Mouse (Mus musculus) heart, embryonic 10.5 days (tissue): Measurements from ENCODE around the gene Gapdh. TPM values are rescaled to one million over a fixed set of nuclear protein-coding genes. Genes with fewer than 3 reads are reported as not detected.
"Not testable (repeated sequence)": the region's sequence is repeated elsewhere in the genome, so short reads cannot be mapped to it uniquely, and the experiment has no call there.

Source experiments
- DNase-seq: peaks from one replicate; pipeline ENCODE4 v3.0.0-alpha.2; 2017; ENCODE audit warnings: low spot score
- H3K27ac ChIP-seq: fragments of 300-500 bp; sonication (generic); 2 replicates; pipeline ENCODE4 v1.5.1; 2016; ENCODE audit warnings: mild to moderate bottlenecking
- H3K27me3 ChIP-seq: fragments of 300-500 bp; sonication (generic); 2 replicates; pipeline ENCODE4 v1.6.1; 2016; ENCODE audit warnings: mild to moderate bottlenecking; ENCODE audit not compliant: poor library complexity, insufficient read depth, severe bottlenecking
- H3K36me3 ChIP-seq: fragments of 300-500 bp; sonication (generic); 2 replicates; pipeline ENCODE4 v1.6.1; 2016; ENCODE audit warnings: mild to moderate bottlenecking, moderate library complexity
- H3K4me1 ChIP-seq: fragments of 300-500 bp; sonication (generic); 2 replicates; pipeline ENCODE4 v1.6.1; 2016; ENCODE audit warnings: mild to moderate bottlenecking
- H3K4me3 ChIP-seq: fragments of 300-500 bp; sonication (generic); 2 replicates; pipeline ENCODE4 v1.5.1; 2016; ENCODE audit warnings: mild to moderate bottlenecking, moderate library complexity
- H3K9me3 ChIP-seq: fragments of 300-500 bp; sonication (generic); 2 replicates; pipeline ENCODE4 v1.6.1; 2016; ENCODE audit warnings: mild to moderate bottlenecking, moderate library complexity
- WGBS: fragments of 180-500 bp; shearing (Covaris S2); methylation state at CpG from one replicate; pipeline ENCODE4 v1.1.7; 2016; 5-methylcytosine and 5-hydroxymethylcytosine counted together
- polyA plus RNA-seq: library from polyadenylated mRNA; unstranded; fragments of >200 nt; fragmentation: Nextera tagmentation; extraction: Ambion mirVana; gene quantifications from 2 replicates; pipeline ENCODE4 v1.2.1, GENCODE M21; 2016

The Gapdh gene
- polyA plus RNA-seq, 1 experiment from 2014 or later: 3,676 TPM

DNA sequence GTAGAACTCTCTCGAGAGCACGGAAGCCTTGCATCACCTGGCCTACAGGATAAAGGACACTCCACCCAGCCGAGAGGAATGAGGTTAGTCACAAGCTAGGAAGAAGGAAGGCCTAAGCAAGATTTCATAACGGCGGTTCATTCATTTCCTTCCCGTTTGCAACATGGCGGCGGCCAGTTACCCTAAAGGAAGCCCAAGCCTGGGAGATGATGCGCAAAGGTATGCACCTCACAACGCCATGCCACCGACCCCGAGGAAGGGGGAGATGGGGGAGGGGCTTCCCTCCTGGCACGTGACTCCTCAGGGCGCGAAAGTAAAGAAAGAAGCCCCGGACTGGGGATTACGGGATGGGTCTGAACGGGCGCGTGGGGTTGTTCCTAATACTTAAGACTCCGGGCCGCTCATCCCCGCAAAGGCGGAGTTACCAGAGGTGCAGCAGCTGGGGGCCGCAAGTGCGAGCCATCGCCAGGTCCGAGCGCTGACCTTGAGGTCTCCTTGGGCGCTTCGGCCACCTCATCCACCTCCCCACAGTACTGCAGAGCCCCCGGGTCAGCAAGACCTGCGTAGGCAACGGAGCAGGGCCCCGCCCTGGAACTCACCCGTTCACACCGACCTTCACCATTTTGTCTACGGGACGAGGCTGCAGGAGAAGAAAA is 1.5 kb downstream of the Gapdh start:
- under 1% methylated on average over 39 of the region's 39 CpGs for WGBS
- H3K4me3 ChIP-seq: peak overlapping the region; percentile 95
- DNase-seq: peak; percentile 93
- peak overlapping the region; percentile 100 for H3K27ac ChIP-seq
- H3K4me1 ChIP-seq: peaks cover 42% of the 10 kb centered on the region
- no peaks in the 10 kb centered on the region for H3K27me3 ChIP-seq
- H3K9me3 ChIP-seq: no peaks in the 10 kb centered on the region
- peaks cover 72% of the 10 kb centered on the region for H3K36me3 ChIP-seq

DNA sequence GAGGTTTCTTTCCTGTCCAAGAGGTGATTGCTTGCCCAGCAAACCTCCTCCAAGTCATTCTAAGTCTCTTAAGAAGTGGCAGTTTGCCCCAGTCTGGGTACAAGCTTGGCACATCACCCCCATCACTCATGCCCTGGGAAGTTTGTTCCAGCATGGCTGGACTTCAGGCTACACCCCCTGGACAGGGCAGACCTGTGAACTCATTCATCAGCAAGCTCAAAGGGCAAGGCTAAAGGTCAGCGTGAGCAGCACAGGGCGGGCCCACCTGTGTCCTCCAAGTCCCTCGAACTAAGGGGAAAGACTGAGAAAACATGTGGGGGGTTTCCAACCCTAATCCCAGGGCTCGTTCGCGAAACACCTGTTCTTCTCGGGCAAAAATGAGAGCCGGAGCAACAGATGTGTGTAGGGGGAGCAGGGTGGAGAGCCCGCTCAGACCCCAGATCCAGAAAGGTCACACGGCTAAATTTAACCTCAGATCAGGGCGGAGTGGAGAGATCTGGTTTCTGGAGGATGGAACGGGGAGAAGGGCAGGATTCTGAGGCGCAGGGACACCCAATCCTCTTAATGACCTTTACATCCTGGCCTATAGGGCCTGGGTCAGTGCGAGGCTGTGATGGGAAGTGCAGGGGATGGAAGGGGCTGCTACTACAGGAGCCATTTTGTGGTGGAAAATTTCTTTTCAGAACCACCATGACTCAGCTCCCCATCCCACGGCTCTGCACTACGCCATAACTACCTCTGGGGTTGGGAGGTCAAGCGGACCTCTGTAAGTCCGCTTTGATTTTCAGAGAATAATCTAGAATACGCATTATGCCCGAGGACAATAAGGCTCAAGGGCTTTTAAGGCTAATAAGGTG is 2.2 kb downstream of the Gapdh start:
- Histone ChIP-seq H3K27ac (peak overlapping the region; percentile 100), H3K9me3 (no peaks in the 10 kb centered on the region), H3K4me1 (peaks cover 42% of the 10 kb centered on the region), H3K27me3 (no peaks in the 10 kb centered on the region), H3K4me3 (peak overlapping the region; percentile 95), H3K36me3 (peaks cover 72% of the 10 kb centered on the region)
- no peak for DNase-seq
- WGBS: 7% methylated on average over 20 of the region's 20 CpGs

DNA sequence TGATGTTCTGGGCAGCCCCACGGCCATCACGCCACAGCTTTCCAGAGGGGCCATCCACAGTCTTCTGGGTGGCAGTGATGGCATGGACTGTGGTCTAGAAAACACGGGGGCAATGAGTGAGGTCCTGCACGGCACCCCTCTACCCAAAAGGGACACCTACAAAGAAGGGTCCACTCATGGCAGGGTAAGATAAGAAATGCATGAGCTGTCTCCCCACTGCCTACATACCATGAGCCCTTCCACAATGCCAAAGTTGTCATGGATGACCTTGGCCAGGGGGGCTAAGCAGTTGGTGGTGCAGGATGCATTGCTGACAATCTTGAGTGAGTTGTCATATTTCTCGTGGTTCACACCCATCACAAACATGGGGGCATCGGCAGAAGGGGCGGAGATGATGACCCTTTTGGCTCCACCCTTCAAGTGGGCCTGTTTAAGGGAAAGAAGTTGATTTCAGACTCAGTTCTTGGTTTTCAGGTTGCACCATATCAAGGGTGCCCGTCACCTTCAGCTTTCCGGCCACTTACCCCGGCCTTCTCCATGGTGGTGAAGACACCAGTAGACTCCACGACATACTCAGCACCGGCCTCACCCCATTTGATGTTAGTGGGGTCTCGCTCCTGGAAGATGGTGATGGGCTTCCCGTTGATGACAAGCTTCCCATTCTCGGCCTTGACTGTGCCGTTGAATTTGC is 3.5 kb downstream of the Gapdh start:
- peak overlapping the region; percentile 95 for H3K4me3 ChIP-seq
- not testable (repeated sequence) for H3K27ac ChIP-seq, H3K27me3 ChIP-seq, H3K9me3 ChIP-seq, DNase-seq
- peaks cover 39% of the 10 kb centered on the region for H3K4me1 ChIP-seq
- peaks cover 70% of the 10 kb centered on the region for H3K36me3 ChIP-seq
- WGBS: 73% methylated on average over 13 of the region's 16 CpGs

DNA sequence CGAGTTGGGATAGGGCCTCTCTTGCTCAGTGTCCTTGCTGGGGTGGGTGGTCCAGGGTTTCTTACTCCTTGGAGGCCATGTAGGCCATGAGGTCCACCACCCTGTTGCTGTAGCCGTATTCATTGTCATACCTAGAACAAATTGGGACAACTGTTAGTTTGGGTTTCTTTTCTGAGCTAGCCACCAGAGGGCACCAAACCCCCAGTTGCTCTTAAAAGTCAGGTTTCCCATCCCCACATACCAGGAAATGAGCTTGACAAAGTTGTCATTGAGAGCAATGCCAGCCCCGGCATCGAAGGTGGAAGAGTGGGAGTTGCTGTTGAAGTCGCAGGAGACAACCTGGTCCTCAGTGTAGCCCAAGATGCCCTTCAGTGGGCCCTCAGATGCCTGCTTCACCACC is 4.3 kb downstream of the Gapdh start:
- 8% methylated on average over 4 of the region's 5 CpGs for WGBS
- not testable (repeated sequence) for H3K27me3 ChIP-seq, DNase-seq, H3K27ac ChIP-seq, H3K9me3 ChIP-seq
- Histone ChIP-seq H3K4me1 (peaks cover 34% of the 10 kb centered on the region), H3K4me3 (peak overlapping the region; percentile 95; the same call in 1 of the 2 replicates), H3K36me3 (peaks cover 70% of the 10 kb centered on the region)

DNA sequence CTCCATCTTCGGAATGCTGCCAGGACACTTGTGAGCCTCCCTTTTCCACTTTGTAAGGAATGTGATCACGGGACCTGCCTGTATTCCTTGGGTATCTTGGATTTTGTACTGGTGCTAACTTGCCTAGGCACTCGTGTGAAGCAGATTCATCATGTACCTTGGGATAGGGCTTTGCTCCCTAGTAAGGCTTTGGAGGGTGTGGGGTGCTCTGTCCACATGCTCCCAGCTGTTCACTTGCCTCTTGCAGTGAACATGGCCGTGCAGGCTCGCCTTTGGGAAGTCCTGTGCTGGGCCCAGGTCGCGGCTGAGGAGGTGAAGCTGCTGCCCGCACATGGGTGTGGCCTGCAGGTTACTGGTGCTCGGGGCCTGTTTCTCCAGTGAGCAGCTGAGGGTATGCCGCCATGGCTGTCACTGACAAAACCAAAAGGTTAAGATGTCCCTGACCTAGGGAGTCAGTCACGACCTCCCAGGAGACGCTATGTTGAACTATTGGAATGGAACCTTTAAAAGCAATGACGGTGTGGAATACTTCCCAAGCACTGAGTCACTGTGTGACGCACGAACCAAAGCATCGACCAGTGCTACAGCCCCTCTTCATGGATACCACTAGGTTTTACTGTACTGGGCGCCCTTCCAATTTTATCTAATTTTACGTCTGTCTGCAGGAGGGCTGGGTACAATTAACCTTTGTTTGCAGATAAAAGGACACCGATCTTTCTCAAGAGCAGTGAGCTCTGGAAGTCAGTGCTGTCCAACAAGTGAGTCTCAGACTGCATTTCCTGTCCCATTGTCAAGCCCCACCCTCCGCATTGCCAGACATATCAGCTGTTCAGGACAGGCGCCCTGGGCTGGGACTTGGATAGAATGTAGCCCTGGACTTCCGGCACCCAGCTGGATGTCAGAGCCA is 5.2 kb downstream of the Gapdh start:
- H3K9me3 ChIP-seq: no peaks in the 10 kb centered on the region
- peaks cover 73% of the 10 kb centered on the region for H3K36me3 ChIP-seq
- peak; percentile 90 for DNase-seq
- peaks cover 34% of the 10 kb centered on the region for H3K4me1 ChIP-seq
- peak overlapping the region; percentile 62 for H3K27ac ChIP-seq
- H3K4me3 ChIP-seq: peak overlapping the region; percentile 25
- no peaks in the 10 kb centered on the region for H3K27me3 ChIP-seq
- WGBS: 11% methylated on average over 22 of the region's 22 CpGs

DNA sequence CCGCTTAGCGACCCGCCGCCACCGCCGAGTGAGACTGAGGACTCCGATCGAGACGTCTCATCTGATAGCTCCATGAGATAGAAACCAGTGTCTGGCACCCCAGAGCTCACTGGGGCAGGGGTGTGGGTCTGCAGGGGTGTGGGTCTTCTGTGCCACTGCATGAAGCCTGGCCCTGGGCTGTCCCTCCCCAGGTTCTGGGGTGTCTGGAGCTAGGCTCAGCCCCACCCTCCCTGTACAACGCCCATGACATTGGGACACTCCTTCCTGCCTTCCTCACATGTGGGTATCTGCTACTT is 5.8 kb downstream of the Gapdh start:
- Histone ChIP-seq H3K9me3 (no peaks in the 10 kb centered on the region), H3K4me1 (peaks cover 38% of the 10 kb centered on the region), H3K27ac (peak overlapping the region; percentile 62), H3K27me3 (no peaks in the 10 kb centered on the region), H3K4me3 (peak overlapping the region; percentile 6; the same call in 1 of the 2 replicates), H3K36me3 (peaks cover 77% of the 10 kb centered on the region)
- WGBS: 44% methylated on average over 10 of the region's 10 CpGs
- no peak for DNase-seq

DNA sequence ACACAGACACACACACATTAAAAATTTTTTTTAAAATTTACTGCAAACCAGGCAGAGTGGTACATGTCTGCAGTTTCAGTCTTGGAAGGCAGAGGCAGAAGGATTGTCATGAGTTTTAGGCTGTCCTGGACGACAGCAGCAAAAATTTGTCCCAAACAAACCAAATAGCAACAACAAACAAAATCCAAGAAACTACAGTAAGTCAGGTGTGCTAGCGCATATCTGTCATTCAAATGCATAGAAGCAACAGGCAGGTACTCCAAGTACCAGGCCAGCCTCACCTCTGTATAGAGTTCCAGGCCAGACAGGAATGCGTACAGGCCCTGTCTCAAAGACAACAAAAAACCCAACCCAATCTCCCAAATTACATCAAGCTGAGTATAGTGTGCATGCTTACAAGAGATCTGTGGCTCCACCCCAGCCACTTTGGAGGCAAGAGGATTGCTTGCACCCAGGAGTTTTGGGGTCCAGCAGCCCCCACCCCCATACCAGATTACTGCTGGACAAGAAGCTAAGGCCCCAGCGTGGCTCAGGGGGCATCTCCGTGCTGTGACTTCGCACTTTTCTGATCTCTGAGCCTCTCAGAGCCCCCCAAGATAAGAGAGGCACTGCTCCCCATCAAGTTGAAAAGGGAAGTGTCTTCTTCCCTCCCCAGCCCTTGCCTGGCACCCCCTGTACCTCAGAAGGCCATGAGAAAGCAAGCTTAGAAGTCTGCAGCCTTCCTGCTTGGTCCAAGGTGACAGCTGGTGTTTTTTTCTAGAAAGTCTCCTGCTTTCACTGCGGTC is 6.3 kb downstream of the Gapdh start:
- Histone ChIP-seq H3K36me3 (peaks cover 81% of the 10 kb centered on the region), H3K9me3 (no peaks in the 10 kb centered on the region), H3K4me1 (peaks cover 38% of the 10 kb centered on the region), H3K4me3 (peak overlapping the region; percentile 6; the same call in 1 of the 2 replicates), H3K27ac (peak overlapping the region; percentile 62), H3K27me3 (no peaks in the 10 kb centered on the region)
- no peak for DNase-seq
- 76% methylated on average over 7 of the region's 7 CpGs for WGBS

DNA sequence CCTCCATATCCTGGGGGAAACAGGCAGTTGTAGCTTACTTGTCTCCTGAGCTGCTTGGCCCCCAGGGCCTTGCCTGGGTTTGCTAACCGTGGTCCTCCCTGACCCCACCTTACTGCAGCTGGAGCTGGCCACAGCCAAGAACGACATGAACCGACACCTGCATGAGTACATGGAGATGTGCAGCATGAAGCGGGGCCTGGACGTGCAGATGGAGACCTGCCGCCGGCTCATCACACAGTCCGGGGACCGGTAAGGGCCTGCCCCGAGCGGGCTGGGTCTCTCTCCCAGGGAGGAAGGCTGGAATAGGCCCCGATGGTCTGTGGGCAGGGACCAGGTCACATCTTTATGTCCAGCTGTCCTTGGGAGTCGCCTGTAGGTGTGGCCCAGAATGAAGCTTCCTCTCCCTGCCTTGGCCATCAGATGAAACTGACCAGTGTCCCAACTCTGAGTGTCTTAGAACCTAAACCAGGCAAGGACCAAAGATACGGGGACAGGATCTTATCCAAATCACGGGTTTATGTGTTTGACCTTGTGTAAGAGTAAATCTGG is 7.2 kb downstream of the Gapdh start:
- H3K36me3 ChIP-seq: peaks cover 80% of the 10 kb centered on the region

DNA sequence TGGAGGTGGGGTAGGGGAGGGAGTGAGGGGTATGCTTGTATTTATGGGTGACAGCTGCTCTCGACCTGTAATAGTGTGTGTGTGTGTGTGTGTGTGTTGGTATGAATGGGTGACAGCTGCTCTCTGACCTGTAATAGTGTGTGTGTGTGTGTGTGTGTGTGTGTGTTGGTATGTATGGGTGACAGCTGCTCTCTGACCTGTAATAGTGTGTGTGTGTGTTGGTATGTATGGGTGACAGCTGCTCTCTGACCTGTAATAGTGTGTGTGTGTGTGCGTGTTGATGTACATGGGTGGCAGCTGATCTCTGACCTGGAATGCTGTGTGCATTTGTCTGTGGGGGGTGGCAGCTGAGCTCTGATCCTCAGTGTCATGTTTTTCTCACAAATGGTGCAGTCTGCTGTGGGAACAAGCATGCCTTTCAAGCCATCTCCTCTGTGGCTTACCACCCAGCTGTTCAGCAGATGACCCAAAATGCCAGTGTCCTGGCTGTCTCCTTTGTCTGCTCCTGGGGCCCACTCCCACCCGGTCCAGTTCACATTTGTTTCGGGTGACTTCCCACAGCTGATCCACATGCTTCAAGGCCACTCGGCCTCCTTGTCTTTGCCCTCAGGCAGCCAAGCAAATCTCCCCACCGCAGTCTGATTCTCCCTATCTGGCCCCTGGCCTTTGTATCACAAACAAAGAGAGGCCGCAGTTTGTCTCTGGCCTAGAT is 9.2 kb downstream of the Gapdh start:
- Histone ChIP-seq H3K4me3 (no peak overlapping the region), H3K36me3 (peaks cover 83% of the 10 kb centered on the region)

More for the DNA sequence above, 7.2 kb downstream of the Gapdh start:
- Histone ChIP-seq H3K4me1 (peaks cover 38% of the 10 kb centered on the region), H3K27ac (no peak overlapping the region), H3K27me3 (no peaks in the 10 kb centered on the region), H3K9me3 (no peaks in the 10 kb centered on the region), H3K4me3 (no peak overlapping the region)
- no peak for DNase-seq
- 83% methylated on average over 15 of the region's 15 CpGs for WGBS

DNA sequence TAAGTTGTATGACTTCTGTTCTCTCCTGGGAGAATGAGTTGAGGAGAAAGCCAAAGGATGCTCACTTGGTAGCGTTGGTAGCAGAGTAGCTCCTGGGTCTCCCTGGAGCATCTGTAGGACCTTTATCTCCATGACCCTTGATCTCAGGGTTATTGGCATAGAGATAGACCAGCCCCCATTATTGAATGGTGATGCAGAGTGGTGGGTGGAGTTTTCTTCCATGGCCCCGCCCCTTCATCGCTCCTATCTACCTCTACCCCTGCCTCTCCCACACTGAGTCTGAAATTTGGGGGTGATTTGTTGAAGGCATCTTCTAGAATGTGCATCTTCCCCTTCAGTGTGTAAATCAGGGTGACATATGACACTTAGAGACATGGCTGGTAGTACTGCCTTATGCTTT is 9.8 kb downstream of the Gapdh start:
- Histone ChIP-seq H3K9me3 (no peaks in the 10 kb centered on the region), H3K4me1 (peaks cover 38% of the 10 kb centered on the region), H3K4me3 (no peak overlapping the region), H3K36me3 (peaks cover 85% of the 10 kb centered on the region), H3K27ac (no peak overlapping the region), H3K27me3 (no peaks in the 10 kb centered on the region)
- WGBS: 83% methylated on average over 3 of the region's 3 CpGs
- no peak for DNase-seq

More for the DNA sequence above, 9.2 kb downstream of the Gapdh start:
- no peaks in the 10 kb centered on the region for H3K27me3 ChIP-seq
- peaks cover 37% of the 10 kb centered on the region for H3K4me1 ChIP-seq
- 73% methylated on average over 7 of the region's 7 CpGs for WGBS
- no peaks in the 10 kb centered on the region for H3K9me3 ChIP-seq
- H3K27ac ChIP-seq: no peak overlapping the region
- DNase-seq: no peak

DNA sequence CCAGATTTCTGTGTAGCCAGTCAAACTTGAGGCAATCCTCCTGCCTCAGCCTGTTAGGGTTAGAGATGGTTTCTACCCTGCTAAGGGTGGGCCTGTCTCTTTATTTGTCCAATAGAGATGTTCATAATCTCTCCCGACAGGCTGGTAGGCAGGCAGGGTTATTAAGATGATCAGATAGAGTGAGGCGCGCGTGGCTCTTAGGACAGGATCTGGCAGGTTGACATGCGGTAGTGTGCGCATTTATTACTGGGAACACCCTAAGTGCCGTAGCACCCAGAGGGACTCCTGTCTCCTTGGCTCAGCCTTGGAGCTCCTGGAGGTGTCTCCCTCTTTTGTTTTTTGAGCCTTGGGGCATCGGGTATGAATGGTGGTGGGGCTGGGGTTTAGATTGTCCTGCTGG is 11.0 kb downstream of the Gapdh start:
- Histone ChIP-seq H3K9me3 (no peaks in the 10 kb centered on the region), H3K27ac (no peak overlapping the region), H3K36me3 (peaks cover 81% of the 10 kb centered on the region), H3K4me3 (no peak overlapping the region), H3K27me3 (no peaks in the 10 kb centered on the region), H3K4me1 (peaks cover 28% of the 10 kb centered on the region)
- 88% methylated on average over 8 of the region's 8 CpGs for WGBS
- DNase-seq: no peak
